Comparison of ENCODE assay signal across 8 mouse cellular contexts in genomic region chr2:85036507-85037046, GRCm38 (mm10). TPM values are rescaled to one million over a fixed set of nuclear protein-coding genes. Genes with fewer than 3 reads are reported as not detected.
DNase-seq lines count a peak whose midpoint lies in the region; ATAC-seq and TF ChIP-seq lines count a peak whose summit lies in the region.

No protein-coding gene starts in this region.

- H3K36me3 ChIP-seq in heart, embryonic 10.5 days, result peaks cover 28% of the 10 kb centered on the region
- peaks cover 23% of the 10 kb centered on the region for H3K36me3 ChIP-seq in ES-E14 (ENCODE audit: control insufficient read depth, insufficient read depth, low read length, poor library complexity, severe bottlenecking)
- H3K36me3 ChIP-seq in forebrain, embryonic 14.5 days (ENCODE audit: control insufficient read depth, insufficient read depth, low read length), result peaks cover 24% of the 10 kb centered on the region
- peaks cover 32% of the 10 kb centered on the region for H3K36me3 ChIP-seq in liver, embryonic 15.5 days (replicated peaks)

- peak overlapping the region; percentile 98 for H3K27ac ChIP-seq in heart, embryonic 10.5 days
- no peak overlapping the region for H3K27ac ChIP-seq in ES-E14 (ENCODE audit: insufficient read depth, low read depth, low read length, poor library complexity, severe bottlenecking)
- peak overlapping the region; percentile 29; the same call in 1 of the 2 replicates for H3K27ac ChIP-seq in forebrain, embryonic 14.5 days (ENCODE audit: low read depth, low read length)
- peak overlapping the region; percentile 80; the same call in 1 of the 2 replicates for H3K27ac ChIP-seq in liver, embryonic 15.5 days (replicated peaks)

- H3K4me1 ChIP-seq in heart, embryonic 10.5 days, result peaks cover 16% of the 10 kb centered on the region
- H3K4me1 ChIP-seq in ES-E14 (ENCODE audit: control insufficient read depth in 2 of 2, insufficient read depth in 2 of 2, low read length in 2 of 2, poor library complexity in 1 of 2), result peaks cover 3 to 6% of the 10 kb centered on the region in 2 experiments; a peak in 2 of 4 replicates
- peaks cover 13% of the 10 kb centered on the region for H3K4me1 ChIP-seq in forebrain, embryonic 14.5 days (ENCODE audit: control insufficient read depth, insufficient read depth, low read length)
- peaks cover 25% of the 10 kb centered on the region for H3K4me1 ChIP-seq in liver, embryonic 15.5 days (replicated peaks)

- 9% methylated on average over 11 of the region's 11 CpGs for WGBS in heart, embryonic 10.5 days
- WGBS in forebrain, embryonic 14.5 days, result 8% methylated on average over 11 of the region's 11 CpGs
- WGBS in liver, embryonic 15.5 days (ENCODE audit: insufficient replicate concordance), result 3% methylated on average over 11 of the region's 11 CpGs

- no peaks in the 10 kb centered on the region for H3K9me3 ChIP-seq in heart, embryonic 10.5 days
- no peaks in the 10 kb centered on the region for H3K9me3 ChIP-seq in ES-E14 (ENCODE audit: control insufficient read depth, insufficient read depth, low read depth, low read length)
- no peaks in the 10 kb centered on the region for H3K9me3 ChIP-seq in forebrain, embryonic 14.5 days (replicated peaks; ENCODE audit: control insufficient read depth, low read length)
- H3K9me3 ChIP-seq in liver, embryonic 15.5 days (replicated peaks), result no peaks in the 10 kb centered on the region

- peak overlapping the region; percentile 75 for H3K4me3 ChIP-seq in heart, embryonic 10.5 days
- peak overlapping the region; percentile 89 to 95 for H3K4me3 ChIP-seq in ES-E14 (ENCODE audit: insufficient read depth in 1 of 2, low read depth in 1 of 2, low read length in 2 of 2, poor library complexity in 1 of 2, severe bottlenecking in 1 of 2)
- peak overlapping the region; percentile 80 for H3K4me3 ChIP-seq in forebrain, embryonic 14.5 days (ENCODE audit: low read depth, low read length)
- peak overlapping the region; percentile 83 for H3K4me3 ChIP-seq in liver, embryonic 15.5 days (replicated peaks)

- intact Hi-C loops in left cerebral cortex, postnatal 4 days (cut with DNase I), result loop anchor here (10.0 kb wide), 1 partner anchor 202 kb away; the partner anchor contains the start of gene Slc43a1

- DNase-seq in heart, embryonic 10.5 days (ENCODE audit: low spot score), result no peak
- no peak for DNase-seq in heart, adult 18-20 months
- DNase-seq in ES-E14 (ENCODE audit: low read depth, low spot score), result no peak
- no peak for DNase-seq in forebrain, embryonic 14.5 days (ENCODE audit: low spot score)
- DNase-seq in layer of hippocampus, adult 18-20 months (ENCODE audit: low spot score in 2 of 2), result no peak
- no peak for DNase-seq in layer of hippocampus, postnatal 36 days
- no peak for DNase-seq in left cerebral cortex, postnatal 4 days

- in situ Hi-C loops in ES-E14 (cut with MboI; ENCODE audit: low sequenced_read_pairs in 2 of 2, unreplicated experiment in 2 of 2), result no loop called here

- H3K27me3 ChIP-seq in heart, embryonic 10.5 days (ENCODE audit: insufficient read depth, poor library complexity, severe bottlenecking), result no peaks in the 10 kb centered on the region
- H3K27me3 ChIP-seq in forebrain, embryonic 14.5 days (replicated peaks; ENCODE audit: control insufficient read depth, insufficient read depth, low read length), result no peaks in the 10 kb centered on the region
- peaks cover 43% of the 10 kb centered on the region for H3K27me3 ChIP-seq in liver, embryonic 15.5 days

- peak overlapping the region; percentile 75 for H3K4me2 ChIP-seq in forebrain, embryonic 14.5 days (ENCODE audit: low read length)
- peak overlapping the region; percentile 87 for H3K4me2 ChIP-seq in liver, embryonic 15.5 days

- ATAC-seq in forebrain, embryonic 14.5 days, result peak; percentile 52
- ATAC-seq in liver, embryonic 15.5 days (ENCODE audit: insufficient read depth), result no peak

- peak overlapping the region; percentile 98 for H3K9ac ChIP-seq in ES-E14 (ENCODE audit: insufficient read depth, low read depth, low read length, poor library complexity, severe bottlenecking)
- peak overlapping the region; percentile 98 for H3K9ac ChIP-seq in forebrain, embryonic 14.5 days (ENCODE audit: low read length)
- peak overlapping the region; percentile 85 for H3K9ac ChIP-seq in liver, embryonic 15.5 days

TF ChIP-seq in ES-E14, 5 proteins besides CTCF, POLR2A, EP300 and RAD21:
- TF ChIP-seq ZC3H11A (IDR thresholded peaks at IDR 0.05; ENCODE audit: borderline replicate concordance, low read depth, low read length) (no peak), CHD2 (IDR thresholded peaks at IDR 0.05; ENCODE audit: low read depth, low read length) (no peak), MAFK (IDR thresholded peaks at IDR 0.05; ENCODE audit: insufficient read depth, low read depth, low read length) (no peak), ZNF384 (IDR thresholded peaks at IDR 0.05; ENCODE audit: low read depth, low read length) (no peak)
TF ChIP-seq in ES-E14: peak in this region for 0.

RNA-seq across cellular contexts. Expression of gene Ssrp1, which starts 0.5 kb away (rescaled TPM):
- 223 and 273 TPM in 2 replicates for polyA plus RNA-seq in heart, embryonic 10.5 days (2016; fragmentation: Nextera tagmentation; extraction: Ambion mirVana)
- 10 to 100 TPM; 36.7 to 43.5 TPM for total RNA-seq in heart, adult 18-20 months (2021)
- 206 and 212 TPM in 2 replicates for total RNA-seq in ES-E14 (2012; rRNA removed)
- polyA plus RNA-seq in forebrain, embryonic 14.5 days (2014; fragmentation: Nextera tagmentation; extraction: Ambion mirVana), result 240 and 254 TPM in 2 replicates
- polyA plus RNA-seq in liver, embryonic 15.5 days (2015; fragmentation: Nextera tagmentation; extraction: Ambion mirVana), result 145 and 148 TPM in 2 replicates
- 100 to 1,000 TPM; 114 to 115 TPM for total RNA-seq in layer of hippocampus, adult 18-20 months (2021)
- 100 to 1,000 TPM; 120 TPM for total RNA-seq in layer of hippocampus, postnatal 36 days (2021)
- 100 to 1,000 TPM; 146 to 154 TPM for total RNA-seq in left cerebral cortex, postnatal 4 days (2021)

RNA-seq across cellular contexts. Expression of gene P2rx3, which starts 0.7 kb away (rescaled TPM):
- polyA plus RNA-seq in heart, embryonic 10.5 days (2016; fragmentation: Nextera tagmentation; extraction: Ambion mirVana), result 1.1 and 1.6 TPM in 2 replicates
- under 1 TPM; 0.20 to 0.44 TPM for total RNA-seq in heart, adult 18-20 months (2021)
- 4.6 and 5.1 TPM in 2 replicates for total RNA-seq in ES-E14 (2012; rRNA removed)
- 0.30 and 0.36 TPM in 2 replicates for polyA plus RNA-seq in forebrain, embryonic 14.5 days (2014; fragmentation: Nextera tagmentation; extraction: Ambion mirVana)
- 0.25 and 0.30 TPM in 2 replicates for polyA plus RNA-seq in liver, embryonic 15.5 days (2015; fragmentation: Nextera tagmentation; extraction: Ambion mirVana)
- 1 to 10 TPM; 1.6 to 2.1 TPM for total RNA-seq in layer of hippocampus, adult 18-20 months (2021)
- total RNA-seq in layer of hippocampus, postnatal 36 days (2021), result 1 to 10 TPM; 1.4 to 2.7 TPM
- total RNA-seq in left cerebral cortex, postnatal 4 days (2021), result 1 to 10 TPM; 1.0 to 1.4 TPM

RNA-seq across cellular contexts. Expression of gene Tnks1bp1, which starts 11.2 kb away (rescaled TPM):
- polyA plus RNA-seq in heart, embryonic 10.5 days (2016; fragmentation: Nextera tagmentation; extraction: Ambion mirVana), result 24.7 and 25.9 TPM in 2 replicates
- total RNA-seq in heart, adult 18-20 months (2021), result 10 to 100 TPM; 48.1 to 51.2 TPM
- total RNA-seq in ES-E14 (2012; rRNA removed), result 36.7 and 61.9 TPM in 2 replicates
- 6.7 and 10.6 TPM in 2 replicates for polyA plus RNA-seq in forebrain, embryonic 14.5 days (2014; fragmentation: Nextera tagmentation; extraction: Ambion mirVana)
- 4.8 and 5.1 TPM in 2 replicates for polyA plus RNA-seq in liver, embryonic 15.5 days (2015; fragmentation: Nextera tagmentation; extraction: Ambion mirVana)
- 100 to 1,000 TPM; 175 to 194 TPM for total RNA-seq in layer of hippocampus, adult 18-20 months (2021)
- 100 to 1,000 TPM; 159 to 174 TPM for total RNA-seq in layer of hippocampus, postnatal 36 days (2021)
- 10 to 100 TPM; 80.1 to 91.9 TPM for total RNA-seq in left cerebral cortex, postnatal 4 days (2021)

RNA-seq across cellular contexts. Expression of gene Prg3, which starts 48.6 kb away (rescaled TPM):
- polyA plus RNA-seq in heart, embryonic 10.5 days (2016; fragmentation: Nextera tagmentation; extraction: Ambion mirVana), result 0.31 TPM in 1 of 2 replicates, not detected in the other
- total RNA-seq in heart, adult 18-20 months (2021), result not detected
- not detected in 2 replicates for total RNA-seq in ES-E14 (2012; rRNA removed)
- not detected in 2 replicates for polyA plus RNA-seq in forebrain, embryonic 14.5 days (2014; fragmentation: Nextera tagmentation; extraction: Ambion mirVana)
- 1.8 and 6.4 TPM in 2 replicates for polyA plus RNA-seq in liver, embryonic 15.5 days (2015; fragmentation: Nextera tagmentation; extraction: Ambion mirVana)
- total RNA-seq in layer of hippocampus, adult 18-20 months (2021), result not detected
- total RNA-seq in layer of hippocampus, postnatal 36 days (2021), result not detected
- not detected for total RNA-seq in left cerebral cortex, postnatal 4 days (2021)

RNA-seq across cellular contexts. Expression of gene Prg2, which starts 56.3 kb away (rescaled TPM):
- 0.64 TPM in 1 of 2 replicates, not detected in the other for polyA plus RNA-seq in heart, embryonic 10.5 days (2016; fragmentation: Nextera tagmentation; extraction: Ambion mirVana)
- not detected for total RNA-seq in heart, adult 18-20 months (2021)
- total RNA-seq in ES-E14 (2012; rRNA removed), result not detected in 2 replicates
- not detected in 2 replicates for polyA plus RNA-seq in forebrain, embryonic 14.5 days (2014; fragmentation: Nextera tagmentation; extraction: Ambion mirVana)
- polyA plus RNA-seq in liver, embryonic 15.5 days (2015; fragmentation: Nextera tagmentation; extraction: Ambion mirVana), result 26.7 and 68.4 TPM in 2 replicates
- total RNA-seq in layer of hippocampus, adult 18-20 months (2021), result not detected
- not detected for total RNA-seq in layer of hippocampus, postnatal 36 days (2021)
- not detected for total RNA-seq in left cerebral cortex, postnatal 4 days (2021)
